Mouse (Mus musculus) forebrain, embryonic 16.5 days (tissue): Measurements from ENCODE around the gene Il6. TPM values are rescaled to one million over a fixed set of nuclear protein-coding genes. Genes with fewer than 3 reads are reported as not detected.

Experiments used
- polyA plus RNA-seq: library from polyadenylated mRNA; unstranded; fragments of >200 nt; fragmentation: Nextera tagmentation; extraction: Ambion mirVana; gene quantifications from 2 replicates; pipeline ENCODE4 v1.2.1, GENCODE M21; 2015

The Il6 gene
- polyA plus RNA-seq, 1 experiment from 2014 or later: 0.23 TPM

Other genes with a start within 250 kb of the Il6 start
- gene Tyms, start 60.5 kb downstream of the Il6 start, polyA plus RNA-seq: 84.3 and 95.4 TPM in 2 replicates
- 8.1 and 10.1 TPM in 2 replicates for gene Garem2, start 92.0 kb downstream of the Il6 start, polyA plus RNA-seq
- 2.8 TPM in 2 replicates for gene 3110082J24Rik, start 93.0 kb downstream of the Il6 start, polyA plus RNA-seq
- 76.0 and 80.7 TPM in 2 replicates for gene Hadha, start 142.0 kb downstream of the Il6 start, polyA plus RNA-seq
- 66.5 and 72.0 TPM in 2 replicates for gene Hadhb, start 142.1 kb downstream of the Il6 start, polyA plus RNA-seq
- not detected in 2 replicates for gene Adgrf3, start 192.6 kb downstream of the Il6 start, polyA plus RNA-seq
- 30.1 and 30.7 TPM in 2 replicates for gene Selenoi, start 219.5 kb downstream of the Il6 start, polyA plus RNA-seq